Mouse (Mus musculus): ENCODE data around the gene Ptar1.
A peak's percentile ranks its signal among the peaks of the same experiment; 100 is the strongest.
"Not testable (repeated sequence)": the region's sequence is repeated elsewhere in the genome, so short reads cannot be mapped to it uniquely, and the experiment has no call there.

Gene Ptar1

DNA sequence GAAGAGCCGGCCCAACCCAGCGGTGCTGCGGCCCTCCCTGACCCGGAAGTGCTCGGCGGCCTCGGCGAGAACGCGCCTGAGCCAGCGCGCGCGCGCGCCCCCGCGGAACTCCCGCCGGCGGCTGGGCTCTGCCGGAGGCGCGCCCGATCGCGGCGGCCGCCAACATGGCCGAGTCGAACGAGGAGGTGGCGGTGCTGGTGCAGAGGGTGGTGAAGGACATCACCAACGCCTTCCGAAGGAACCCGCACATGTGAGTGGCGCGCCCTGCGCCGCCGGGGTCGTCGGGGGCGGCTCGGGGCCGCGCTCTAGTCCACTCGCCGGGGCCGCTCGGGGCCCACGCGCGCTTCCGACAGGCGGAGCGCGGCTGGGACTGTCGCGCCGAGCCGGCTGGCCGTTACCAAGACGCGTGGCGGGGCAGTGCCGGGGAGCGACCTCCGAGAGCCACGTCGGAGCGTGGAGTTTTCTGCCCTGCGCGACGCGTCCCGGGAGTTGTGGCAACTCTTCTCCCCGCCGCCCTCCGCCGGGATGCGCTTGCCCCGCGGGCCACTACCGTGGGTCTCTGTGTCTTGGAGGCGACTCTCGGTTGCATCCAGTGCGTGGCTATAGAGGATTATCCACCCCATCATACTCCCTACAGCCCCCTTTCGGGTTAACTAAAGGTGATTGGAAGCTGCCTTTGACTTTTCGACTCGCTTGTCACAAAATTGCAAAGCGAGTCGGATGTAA lies at the start of gene Ptar1:
Ptar1 (plus strand) TSS at position 134 of the 726 bp plus-strand sequence.
- DNase-seq (ENCODE audit: extremely low read depth, insufficient read length, low spot score) = peak; percentile 87

DNA sequence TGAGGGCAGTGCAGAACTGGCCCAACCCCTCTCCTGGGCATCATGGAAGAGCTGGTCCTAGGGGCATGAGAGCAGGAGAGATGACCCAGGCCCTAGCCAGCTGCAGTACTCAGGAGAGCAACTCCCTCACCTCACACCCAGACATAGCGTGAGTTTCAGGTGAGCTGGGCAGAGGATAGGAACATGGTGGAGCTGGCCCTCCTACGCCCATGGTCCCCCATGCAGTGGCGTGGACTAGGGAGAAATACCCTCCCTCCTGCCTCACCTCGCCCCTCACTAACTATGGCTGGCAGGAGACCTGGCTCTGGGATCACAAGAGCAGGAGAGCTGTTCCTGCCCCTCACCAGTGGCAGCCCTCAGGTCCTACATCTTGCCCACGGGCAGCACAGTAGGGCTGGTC lies 43.4 kb upstream of the Ptar1 start:
- DNase-seq (ENCODE audit: extremely low read depth, insufficient read length, low spot score) = no peak

DNA sequence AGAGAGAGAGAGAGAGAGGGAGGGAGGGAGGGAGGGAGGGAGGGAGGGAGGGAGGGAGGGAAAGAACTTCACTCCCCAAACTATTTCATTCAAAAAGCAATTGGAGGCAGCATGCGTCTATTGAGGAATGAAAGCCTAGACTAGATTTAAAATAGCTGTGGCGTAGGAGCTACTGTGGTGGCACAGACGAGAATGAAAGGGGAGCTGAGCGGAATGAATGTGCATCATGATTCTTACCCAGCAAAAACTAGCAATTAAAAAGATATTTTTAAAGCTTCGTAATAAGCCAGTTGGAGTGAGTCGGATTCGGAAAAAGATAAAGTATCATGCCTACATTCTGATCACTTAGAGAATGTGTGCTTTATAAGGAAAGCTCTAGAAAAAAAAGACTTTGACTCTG lies 41.9 kb upstream of the Ptar1 start:
- DNase-seq (ENCODE audit: extremely low read depth, insufficient read length, low spot score) = no peak

DNA sequence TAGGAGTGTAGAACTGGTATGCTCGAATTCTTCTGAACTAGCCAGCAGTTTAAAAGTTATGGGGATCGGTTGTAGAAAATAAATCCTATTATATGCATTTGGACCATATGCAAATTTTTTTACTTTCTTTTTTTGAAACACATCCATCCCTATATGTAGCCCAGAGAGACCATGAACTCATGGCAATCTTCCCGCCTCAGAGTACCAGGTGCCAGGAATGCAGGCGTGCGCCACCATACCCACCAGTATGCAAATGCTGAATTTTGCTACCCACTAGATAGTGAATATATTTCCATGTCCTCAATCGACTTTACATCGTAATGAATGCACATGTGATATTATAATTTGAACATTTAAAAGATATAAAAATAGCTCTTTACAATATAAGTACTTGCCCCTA lies 39.9 kb upstream of the Ptar1 start:
- no peak for DNase-seq (ENCODE audit: extremely low read depth, insufficient read length, low spot score)

DNA sequence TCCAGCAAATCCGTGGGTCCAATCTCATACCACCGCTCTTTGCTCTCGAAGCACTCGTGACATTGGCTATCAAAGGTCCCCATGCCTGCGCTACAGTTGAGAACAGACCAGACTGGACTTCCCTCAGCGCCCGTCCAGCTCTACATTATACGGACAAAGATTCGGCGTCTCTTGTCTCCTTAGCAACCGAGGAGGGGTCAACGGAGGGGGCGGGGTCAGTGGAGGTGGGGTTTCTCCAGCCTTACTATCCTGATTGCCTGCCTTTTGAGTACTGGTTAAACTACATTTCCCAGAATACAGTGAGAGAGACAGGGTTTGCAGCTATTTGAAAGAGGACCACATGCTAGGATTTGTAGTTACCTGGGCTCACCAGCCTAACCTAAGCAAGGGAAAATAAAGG lies 34.6 kb upstream of the Ptar1 start, which contains the start of gene 1700028P14Rik:
1700028P14Rik (minus strand) TSS at position 169 of the 400 bp plus-strand sequence.
- DNase-seq (ENCODE audit: extremely low read depth, insufficient read length, low spot score) = no peak

DNA sequence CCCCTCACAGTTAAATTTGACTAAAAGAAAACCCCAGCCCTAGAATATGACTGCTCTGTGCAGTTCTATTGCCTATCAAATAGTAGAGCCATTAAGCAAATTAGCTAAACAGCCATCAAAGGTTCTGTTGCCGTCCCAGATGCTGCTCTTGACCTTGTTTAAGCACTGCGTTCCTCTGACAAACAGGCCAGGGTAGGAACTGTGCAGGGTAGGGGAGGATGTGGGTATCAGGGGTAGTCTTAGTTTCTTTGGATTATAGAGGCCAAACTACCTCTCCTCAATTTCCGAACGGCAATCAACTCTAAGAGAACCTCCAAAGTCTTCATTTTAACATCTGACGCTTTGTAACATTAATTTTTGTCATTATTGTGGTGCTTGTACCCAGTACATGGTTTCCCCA lies 34.1 kb upstream of the Ptar1 start:
- no peak for DNase-seq (ENCODE audit: extremely low read depth, insufficient read length, low spot score)

DNA sequence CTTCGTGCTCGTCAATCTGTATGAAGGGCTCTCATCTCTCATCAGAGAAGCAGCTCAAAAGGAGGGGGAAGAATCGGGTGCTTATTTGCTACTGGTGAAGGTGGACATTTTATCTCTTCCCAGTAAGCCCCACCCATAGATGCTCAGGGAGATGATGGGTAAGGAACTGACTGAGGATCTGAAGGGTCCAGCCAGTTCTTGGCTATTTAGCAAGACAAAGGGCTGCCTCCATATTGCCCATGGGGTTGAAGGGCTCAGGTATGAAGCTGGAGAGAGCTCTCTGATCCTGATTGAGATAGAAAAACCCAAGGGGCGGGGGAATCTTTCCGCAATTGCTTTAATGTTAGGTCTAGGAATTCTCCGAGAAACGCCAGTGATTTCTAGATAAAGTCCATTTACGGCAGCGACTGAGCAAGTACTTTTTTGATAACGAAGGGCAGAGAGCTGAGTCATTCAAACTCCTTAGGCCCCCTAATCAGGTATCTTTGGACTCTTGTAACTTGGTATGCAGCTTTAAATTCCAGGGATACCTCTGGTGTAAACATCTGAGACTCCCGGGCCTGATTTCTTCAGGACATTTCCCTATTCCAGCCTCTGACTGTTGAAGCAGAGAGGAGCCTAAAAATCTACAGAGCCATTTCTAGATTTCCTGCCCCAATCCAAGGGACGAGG lies 29.8 kb upstream of the Ptar1 start:
- DNase-seq (ENCODE audit: extremely low read depth, insufficient read length, low spot score) = no peak

DNA sequence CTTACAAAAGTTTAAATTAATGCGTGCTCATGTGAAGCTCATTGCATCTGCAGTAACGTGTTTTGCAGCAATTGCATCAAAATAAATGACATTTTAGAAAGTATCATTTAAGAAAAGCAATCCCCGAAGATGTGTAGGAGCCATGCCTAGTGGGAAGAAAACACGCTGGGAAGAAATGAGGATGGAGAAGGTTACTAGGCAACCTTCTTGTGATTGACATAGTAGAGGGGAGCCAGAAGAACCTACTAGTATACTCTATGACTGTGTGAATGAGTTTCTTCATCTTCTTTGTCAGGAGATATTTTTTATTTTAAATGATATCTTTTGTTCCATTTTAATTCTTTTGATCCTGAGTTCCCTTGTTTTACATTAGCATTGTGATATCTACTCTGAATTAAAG lies 28.9 kb upstream of the Ptar1 start:
- no peak for DNase-seq (ENCODE audit: extremely low read depth, insufficient read length, low spot score)

DNA sequence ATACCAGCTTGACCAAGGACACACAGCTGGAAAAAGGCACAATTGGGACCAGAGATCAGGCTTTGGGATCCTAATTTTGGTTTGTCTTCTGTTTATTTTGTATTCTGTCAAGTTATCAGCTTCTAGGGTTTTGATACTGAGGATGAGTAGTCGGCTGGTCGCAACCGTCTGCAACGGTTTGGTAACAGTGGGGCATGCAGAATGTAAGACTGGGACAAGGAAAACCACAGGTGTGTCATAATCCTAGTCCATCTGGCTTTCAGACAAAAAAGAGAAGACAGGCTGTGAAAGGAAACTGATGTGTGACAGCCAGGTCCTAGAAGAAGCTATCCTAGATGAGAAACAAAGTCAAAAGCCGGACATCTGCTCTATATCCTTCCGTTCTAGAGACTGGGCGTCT lies 23.1 kb upstream of the Ptar1 start:
- DNase-seq (ENCODE audit: extremely low read depth, insufficient read length, low spot score) = no peak

DNA sequence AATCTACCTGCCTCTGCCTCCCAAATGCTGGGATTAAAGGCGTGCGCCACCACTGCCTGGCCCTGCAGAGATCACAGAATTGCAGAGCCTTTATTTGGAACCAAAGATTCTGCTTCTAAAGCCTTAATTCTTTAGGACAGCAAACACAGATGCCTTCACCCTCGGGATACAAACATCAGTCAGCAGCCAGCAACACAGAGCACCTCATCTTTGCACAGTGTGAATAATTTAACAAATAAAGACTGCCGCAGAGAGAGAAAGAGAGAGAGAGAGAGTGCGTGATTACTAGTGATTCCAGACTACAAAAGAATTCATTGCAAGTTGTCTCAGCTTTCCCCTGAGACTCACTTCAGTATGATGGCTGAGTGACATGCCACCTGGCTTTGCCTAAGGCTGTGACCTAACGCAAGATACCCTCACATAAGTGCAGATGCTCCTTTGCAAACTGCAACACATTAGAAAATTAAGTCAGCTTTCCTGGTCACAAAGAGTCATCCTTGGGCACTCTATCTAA lies 19.0 kb upstream of the Ptar1 start:
- DNase-seq (ENCODE audit: extremely low read depth, insufficient read length, low spot score) = no peak

DNA sequence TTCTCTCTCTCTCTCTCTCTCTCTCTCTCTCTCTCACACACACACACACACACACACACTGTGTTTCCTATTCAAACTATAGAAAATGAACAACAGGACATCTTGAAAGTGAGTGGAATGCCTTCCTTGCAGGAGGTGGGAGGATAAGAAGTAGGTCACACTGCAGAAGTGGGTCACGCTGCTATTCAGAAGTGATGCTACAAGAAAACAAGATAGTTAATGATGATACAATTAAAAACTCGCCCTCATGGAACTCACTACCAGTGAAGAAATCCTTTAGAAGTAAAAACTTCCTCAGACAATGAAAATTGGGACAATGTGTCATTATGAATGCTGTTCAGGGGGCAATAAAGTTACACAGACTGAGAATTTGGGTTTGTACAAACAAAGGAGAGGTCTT lies 14.2 kb upstream of the Ptar1 start:
- DNase-seq (ENCODE audit: extremely low read depth, insufficient read length, low spot score) = no peak

DNA sequence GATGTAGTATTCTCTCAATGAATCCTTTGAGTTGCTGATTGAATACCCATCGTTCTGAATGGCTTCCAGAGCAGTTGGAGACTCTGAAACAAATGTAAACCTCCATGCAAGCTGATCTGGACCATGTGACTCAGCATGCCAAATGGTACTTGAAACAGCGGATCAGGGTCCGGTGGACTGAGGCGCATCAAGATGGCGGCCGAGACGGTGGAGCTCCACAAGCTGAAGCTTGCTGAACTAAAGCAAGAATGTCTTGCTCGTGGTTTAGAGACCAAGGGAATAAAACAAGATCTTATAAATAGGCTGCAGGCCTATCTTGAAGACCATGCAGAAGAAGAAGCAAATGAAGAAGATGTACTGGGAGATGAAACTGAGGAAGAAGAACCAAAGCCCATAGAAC lies 11.6 kb upstream of the Ptar1 start:
- DNase-seq (ENCODE audit: extremely low read depth, insufficient read length, low spot score) = not testable (repeated sequence)

DNA sequence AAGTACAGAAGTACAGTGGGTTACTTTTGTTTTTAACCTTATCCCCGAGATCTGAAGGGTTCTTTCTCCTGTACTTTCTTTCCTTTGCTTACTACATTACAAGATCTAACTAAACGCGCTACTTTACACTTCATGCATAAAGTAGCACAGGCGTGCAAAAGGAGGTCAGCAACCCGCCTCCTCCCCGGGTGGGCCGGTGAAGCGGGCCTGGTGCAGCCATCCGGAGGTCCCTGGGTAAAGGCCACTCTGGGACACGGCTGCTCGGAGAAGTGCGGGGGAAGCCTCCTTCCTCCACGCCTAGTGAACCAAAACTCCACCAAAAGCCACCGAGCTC lies 300 bp upstream of the Ptar1 start:
- no peak for DNase-seq (ENCODE audit: extremely low read depth, insufficient read length, low spot score)

DNA sequence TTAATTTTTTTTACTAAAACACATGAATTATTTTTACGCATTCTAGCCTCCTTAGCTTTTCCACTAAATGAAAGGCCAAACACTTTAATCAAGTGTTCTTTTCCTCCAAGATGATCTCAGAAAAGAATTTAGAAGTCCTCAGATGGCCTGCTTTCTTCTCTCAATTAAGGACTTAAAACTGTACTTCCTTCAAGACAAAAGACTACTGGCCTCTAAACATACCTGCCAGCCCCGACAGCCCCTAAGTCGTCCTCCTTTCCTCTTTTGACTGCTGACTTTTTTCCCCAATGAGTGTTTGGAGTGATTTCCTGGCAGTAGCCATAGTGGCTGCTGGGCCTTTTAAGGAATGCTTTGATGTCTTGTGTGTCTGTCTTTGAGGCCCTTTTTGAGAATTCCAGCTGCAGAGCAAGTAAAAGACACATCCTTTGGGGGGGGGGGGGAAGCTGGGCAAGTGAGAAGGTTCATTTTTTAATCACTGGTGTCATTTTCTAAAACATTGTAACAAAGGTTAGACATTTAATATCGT lies 1.3 kb downstream of the Ptar1 start:
- peak; percentile 35 for DNase-seq (ENCODE audit: extremely low read depth, insufficient read length, low spot score)

DNA sequence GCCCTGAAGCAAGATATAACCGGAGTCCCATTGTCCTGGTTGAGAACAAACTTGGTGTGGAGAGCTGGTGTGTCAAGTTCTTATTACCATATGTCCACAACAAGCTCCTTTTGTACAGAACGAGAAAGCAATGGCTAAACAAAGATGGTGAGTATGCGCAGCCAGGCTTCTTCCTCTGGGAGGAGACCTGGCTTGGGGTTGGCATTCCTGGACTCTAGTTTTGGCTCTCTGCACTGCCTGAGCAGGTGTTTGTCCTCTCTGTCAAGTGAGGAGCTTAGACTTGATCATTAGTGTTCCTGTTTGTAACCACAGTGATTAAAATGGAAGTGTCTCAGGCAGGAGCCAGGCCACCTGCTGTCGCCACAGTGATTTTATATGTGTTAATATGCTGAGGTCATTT lies 7.1 kb downstream of the Ptar1 start:
- no peak for DNase-seq (ENCODE audit: extremely low read depth, insufficient read length, low spot score)

DNA sequence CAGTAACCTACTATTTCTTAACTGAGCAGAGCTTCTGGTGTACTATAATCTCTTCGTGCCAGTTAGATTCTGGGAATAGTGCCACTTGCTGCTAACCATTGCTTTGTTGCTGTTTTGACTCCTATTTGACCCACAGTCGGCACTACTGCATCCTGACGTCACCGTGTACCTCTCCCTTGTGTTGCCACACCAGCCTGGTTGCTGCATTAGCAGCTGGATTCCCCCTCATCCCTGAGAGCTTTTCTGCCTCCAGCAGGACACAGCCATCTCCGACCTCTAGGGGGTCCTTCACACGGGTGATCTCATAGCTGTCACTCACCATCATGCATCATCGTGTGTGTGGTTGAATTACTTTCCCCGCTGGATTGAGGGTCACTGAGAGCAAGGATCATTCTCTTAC lies 10.6 kb downstream of the Ptar1 start:
- no peak for DNase-seq (ENCODE audit: extremely low read depth, insufficient read length, low spot score)

DNA sequence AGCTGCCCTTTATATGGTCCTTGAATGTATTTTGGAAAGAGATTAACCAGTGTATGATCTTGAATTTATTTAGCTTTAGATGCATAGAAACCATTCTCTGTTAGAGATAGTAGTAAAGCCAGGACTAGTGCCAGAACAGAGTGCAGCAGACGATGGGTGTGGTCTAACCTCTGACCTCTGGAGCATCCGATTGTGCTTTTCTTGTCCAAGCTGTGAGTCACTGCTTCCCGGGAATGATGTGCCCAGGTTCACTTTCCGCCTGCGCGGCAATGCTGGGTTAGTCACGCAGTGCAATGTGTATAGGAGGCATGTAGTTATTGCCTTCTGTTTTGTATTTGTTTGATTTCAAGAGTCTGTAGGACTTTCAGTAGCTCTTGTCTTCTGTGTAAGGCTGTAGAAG lies 11.1 kb downstream of the Ptar1 start:
- no peak for DNase-seq (ENCODE audit: extremely low read depth, insufficient read length, low spot score)

DNA sequence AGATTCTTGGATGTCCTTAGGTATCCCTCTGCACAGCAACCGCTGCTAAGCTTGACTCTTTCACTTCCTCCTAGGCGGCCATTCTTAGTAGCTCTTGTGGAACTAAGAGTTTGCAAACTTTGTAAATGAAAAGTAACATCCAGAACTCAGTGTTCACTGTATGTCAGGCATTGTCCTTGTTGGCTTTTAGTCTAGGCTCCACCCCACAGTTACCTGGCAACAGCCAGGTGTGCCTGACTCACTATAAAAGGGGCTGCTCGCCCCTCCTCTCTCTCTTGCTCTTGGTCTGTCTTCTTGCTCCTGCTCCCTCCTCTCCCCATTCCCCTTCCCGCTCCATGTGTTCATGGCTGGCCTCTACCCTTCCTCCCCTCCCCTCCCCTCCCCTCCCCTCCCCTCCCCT lies 11.9 kb downstream of the Ptar1 start:
- DNase-seq (ENCODE audit: extremely low read depth, insufficient read length, low spot score) = no peak

DNA sequence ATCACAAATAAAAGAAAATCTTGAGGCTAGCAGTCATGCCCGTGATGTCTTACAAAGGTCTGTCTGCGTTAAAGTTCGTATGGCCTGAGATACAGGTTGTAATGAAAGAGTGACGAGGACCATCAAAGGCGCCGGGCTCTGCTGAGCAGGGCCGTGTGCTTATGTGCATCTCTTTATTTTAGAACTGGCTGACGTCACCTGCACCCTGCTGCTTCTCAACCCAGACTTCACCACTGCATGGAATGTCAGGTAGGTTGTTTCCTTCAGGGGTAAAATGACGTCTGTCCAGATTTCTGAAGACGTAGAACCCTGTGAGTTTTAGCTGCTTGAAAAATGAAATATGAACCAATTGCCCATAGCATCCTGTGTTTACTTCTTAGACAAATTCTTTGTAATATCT lies 15.7 kb downstream of the Ptar1 start:
- no peak for DNase-seq (ENCODE audit: extremely low read depth, insufficient read length, low spot score)

DNA sequence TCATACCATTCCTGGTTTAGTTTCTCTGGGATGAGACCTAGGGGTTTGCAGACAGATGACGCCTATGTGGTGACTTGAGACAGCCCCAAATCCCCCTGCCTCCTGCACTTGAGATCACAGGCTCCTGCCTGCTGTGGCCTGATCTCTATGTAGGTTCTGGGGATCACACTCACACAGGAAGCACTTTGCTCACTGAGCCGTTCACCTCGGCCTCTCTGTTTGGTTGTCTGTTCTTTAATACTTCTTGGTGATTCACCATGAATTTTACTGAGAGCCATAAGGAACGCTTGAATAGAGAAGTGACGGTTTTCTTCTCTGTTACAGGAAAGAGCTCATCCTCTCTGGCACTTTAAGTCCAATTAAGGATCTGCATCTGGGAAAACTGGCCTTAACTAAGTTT lies 18.2 kb downstream of the Ptar1 start:
- no peak for DNase-seq (ENCODE audit: extremely low read depth, insufficient read length, low spot score)

DNA sequence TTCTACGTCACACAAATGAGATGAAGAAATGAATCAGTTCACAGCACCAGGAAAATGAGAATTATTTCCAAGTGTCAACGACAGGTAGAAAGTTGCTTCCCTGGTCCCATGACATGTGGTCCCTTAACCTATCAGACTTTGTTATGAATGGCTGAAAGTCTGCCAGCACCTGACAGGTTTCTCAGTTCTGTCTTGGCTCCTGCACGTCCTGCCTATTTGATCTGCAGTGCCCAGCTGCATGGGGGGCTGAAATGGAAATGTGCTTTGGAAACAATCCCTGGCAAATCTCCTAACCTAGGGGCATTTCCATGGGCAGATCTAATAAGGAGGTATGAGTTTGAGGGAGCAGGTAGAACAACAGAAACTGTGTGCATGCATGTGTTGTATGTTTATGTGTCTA lies 59.3 kb downstream of the Ptar1 start:
- DNase-seq (ENCODE audit: extremely low read depth, insufficient read length, low spot score) = no peak

DNA sequence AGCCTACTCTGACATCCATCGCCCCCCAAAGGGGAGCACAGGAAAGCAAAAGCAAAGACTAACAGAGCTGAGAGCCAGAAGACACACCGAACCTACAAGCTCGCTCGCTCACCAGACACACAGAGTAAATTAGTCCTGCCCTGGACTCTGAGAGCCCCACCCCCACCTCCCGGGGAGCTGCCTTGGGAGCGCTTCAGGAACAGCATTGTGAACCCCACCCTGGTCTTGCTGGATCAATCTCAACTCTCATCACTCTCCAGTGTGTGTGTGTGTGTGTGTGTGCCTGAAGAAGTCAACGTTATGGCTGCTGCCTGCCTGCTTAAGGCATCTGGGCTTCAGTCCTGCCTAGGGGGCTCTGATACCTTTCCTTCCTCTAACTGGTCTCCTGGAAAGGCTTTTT lies 69.8 kb downstream of the Ptar1 start:
- no peak for DNase-seq (ENCODE audit: extremely low read depth, insufficient read length, low spot score)
